Mouse (Mus musculus) midbrain, postnatal 0 days (tissue): ENCODE measurements around the gene Ttll12. TPM values are rescaled to one million over a fixed set of nuclear protein-coding genes. Genes with fewer than 3 reads are reported as not detected.

Source experiments
- ATAC-seq: fragments of 200-750 bp; cut with Nextera tagmentation; 2 replicates; pipeline ENCODE4 v1.8.0; 2017; ENCODE audit warnings: moderate number of reproducible peaks, mild to moderate bottlenecking, moderate TSS enrichment, moderate library complexity; ENCODE audit not compliant: low FRiP score
- DNase-seq: peaks from one replicate; pipeline ENCODE4 v3.0.0-alpha.2; 2015; ENCODE audit warnings: low spot score
- H3K27ac ChIP-seq: fragments of 300-500 bp; sonication (generic); 2 replicates; pipeline ENCODE4 v1.5.1; 2014; ENCODE audit warnings: low read depth, mild to moderate bottlenecking, low read length, mixed read lengths
- H3K27me3 ChIP-seq: fragments of 300-500 bp; sonication (generic); 2 replicates; pipeline ENCODE4 v1.6.1; 2014; ENCODE audit warnings: low read length, control low read depth, mixed read lengths; ENCODE audit not compliant: insufficient read depth
- H3K36me3 ChIP-seq: fragments of 300-500 bp; sonication (generic); 2 replicates; pipeline ENCODE4 v1.6.1; 2014; ENCODE audit warnings: low read length, control low read depth, mixed read lengths; ENCODE audit not compliant: insufficient read depth
- H3K4me1 ChIP-seq: fragments of 300-500 bp; sonication (generic); 2 replicates; pipeline ENCODE4 v1.6.1; 2014; ENCODE audit warnings: mild to moderate bottlenecking, control low read depth, antibody characterized with exemption, low read length, mixed read lengths; ENCODE audit not compliant: insufficient read depth
- H3K4me2 ChIP-seq: fragments of 300-500 bp; sonication (generic); 2 replicates; pipeline ENCODE4 v1.6.1; 2014; ENCODE audit warnings: low read depth, mild to moderate bottlenecking, low read length, mixed read lengths; ENCODE audit not compliant: poor library complexity, severe bottlenecking
- H3K4me3 ChIP-seq: fragments of 300-500 bp; sonication (generic); 2 replicates; pipeline ENCODE4 v1.5.1; 2014; ENCODE audit warnings: low read depth, mild to moderate bottlenecking, low read length, moderate library complexity
- H3K9ac ChIP-seq: fragments of 300-500 bp; sonication (generic); replicated peaks from 2 replicates; pipeline ENCODE4 v1.6.1; 2014; ENCODE audit warnings: mild to moderate bottlenecking, low read length, moderate library complexity, mixed read lengths; ENCODE audit not compliant: poor library complexity, severe bottlenecking
- H3K9me3 ChIP-seq: fragments of 300-500 bp; sonication (generic); 2 replicates; pipeline ENCODE4 v1.6.1; 2016; ENCODE audit warnings: low read length, control low read depth
- CTCF ChIP-seq: IDR thresholded peaks from 2 replicates; pipeline ENCODE4 v1.5.1; 2016; ENCODE audit warnings: antibody characterized with exemption, mild to moderate bottlenecking
- WGBS: fragments of 180-500 bp; shearing (Covaris S2); extraction: QIAGEN DNeasy Blood & Tissue Kit; methylation state at CpG from one replicate; pipeline ENCODE4 v1.1.7; 2014; 5-methylcytosine and 5-hydroxymethylcytosine counted together
- polyA plus RNA-seq: library from polyadenylated mRNA; unstranded; fragments of >200 nt; fragmentation: Nextera tagmentation; extraction: Ambion mirVana; gene quantifications from 2 replicates; pipeline ENCODE4 v1.2.1, GENCODE M21; 2015
- total RNA-seq: library from RNA; depleted of rRNA; stranded (reverse); fragments of >200 nt; gene quantifications from 2 replicates; pipeline ENCODE4 v1.2.3, GENCODE M21; 2014

Gene Ttll12
- total and polyA plus RNA-seq, 2 experiments from 2014 or later, result 39.1 to 56.4 TPM

DNA sequence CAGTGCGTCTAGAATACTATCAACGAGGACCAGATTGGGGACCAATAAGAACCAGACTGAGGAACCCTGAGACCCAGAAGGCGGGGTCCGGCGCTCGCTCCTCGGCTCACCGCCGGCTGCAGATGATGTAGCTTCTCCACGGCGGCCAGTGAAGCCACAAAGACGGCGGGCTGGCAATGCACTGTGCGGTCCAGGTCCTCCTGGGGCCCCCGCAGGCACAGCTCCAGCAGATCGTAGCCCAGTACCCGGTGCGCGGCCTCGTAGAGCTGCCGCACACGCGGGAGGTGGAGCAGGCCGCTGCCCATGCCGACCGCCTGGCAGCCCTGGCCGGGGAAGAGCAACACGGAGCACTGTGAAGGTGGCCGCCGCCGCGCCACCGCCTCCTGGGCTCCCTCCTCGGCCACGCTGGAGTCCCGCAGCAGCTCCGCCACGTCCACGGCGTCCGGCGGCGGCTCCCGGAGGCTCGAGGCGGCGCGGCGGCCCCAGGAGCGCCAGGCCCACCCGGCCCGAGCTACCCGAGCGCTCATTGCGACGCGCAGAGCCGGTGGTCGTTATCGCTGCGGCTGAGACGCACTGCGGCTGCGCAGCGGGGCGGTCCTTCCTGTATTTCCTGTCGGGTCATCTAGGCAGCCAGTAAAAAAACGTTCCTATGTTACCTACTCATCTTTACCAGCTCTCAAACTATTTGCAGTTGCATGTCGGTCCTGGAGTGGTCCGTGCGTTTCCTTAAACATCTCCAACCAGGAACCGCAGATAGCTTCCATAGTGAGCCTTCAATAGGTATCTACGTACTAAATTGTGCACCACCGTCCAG, 39.6 kb downstream of the Ttll12 start:
- DNase-seq (peak; percentile 94), ATAC-seq (peak; percentile 86)
- Histone ChIP-seq H3K9me3 (no peaks in the 10 kb centered on the region), H3K4me3 (peak overlapping the region; percentile 82), H3K4me2 (peak overlapping the region; percentile 91), H3K27ac (peak overlapping the region; percentile 95), H3K9ac (peak overlapping the region; percentile 95), H3K36me3 (peaks cover 10% of the 10 kb centered on the region; the same call in 1 of the 2 replicates), H3K4me1 (no peaks in the 10 kb centered on the region), H3K27me3 (no peaks in the 10 kb centered on the region)
- under 1% methylated on average over 62 of the region's 74 CpGs for WGBS
- no peak for TF ChIP-seq CTCF

GRCm38 (mm10) chr15:83553831-83554230, 41.1 kb downstream of the Ttll12 start:
- H3K9me3 ChIP-seq, result no peaks in the 10 kb centered on the region
- no peak overlapping the region for H3K9ac ChIP-seq
- H3K4me2 ChIP-seq, result no peak overlapping the region
- H3K4me1 ChIP-seq, result no peaks in the 10 kb centered on the region
- H3K36me3 ChIP-seq, result peaks cover 25% of the 10 kb centered on the region
- H3K4me3 ChIP-seq, result no peak overlapping the region
- no peak for ATAC-seq
- no peak overlapping the region for H3K27ac ChIP-seq
- peak; percentile 54 for TF ChIP-seq CTCF
- H3K27me3 ChIP-seq, result no peaks in the 10 kb centered on the region
- DNase-seq, result peak; percentile 24

DNA sequence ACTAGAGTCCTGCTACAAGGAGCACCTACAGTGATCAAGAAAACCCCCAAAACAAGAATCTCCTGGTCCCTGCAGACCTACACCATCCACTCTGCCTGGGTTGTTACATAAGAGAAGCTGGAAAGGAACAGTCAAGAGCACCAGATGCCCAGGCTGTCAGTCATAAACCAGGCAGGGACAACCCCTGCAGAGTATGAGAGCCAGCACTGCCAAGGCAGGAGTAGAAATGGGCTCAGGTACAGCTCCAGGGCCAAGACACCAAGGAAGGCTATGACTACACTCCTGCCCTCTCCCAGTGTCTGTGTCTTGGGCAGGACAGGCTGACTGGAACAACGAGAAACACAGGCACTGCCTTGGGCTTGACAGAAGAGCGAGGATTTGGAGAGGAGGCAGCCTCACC, 44.8 kb downstream of the Ttll12 start:
- no peak overlapping the region for H3K4me2 ChIP-seq
- H3K4me3 ChIP-seq, result no peak overlapping the region
- no peaks in the 10 kb centered on the region for H3K27me3 ChIP-seq
- H3K4me1 ChIP-seq, result no peaks in the 10 kb centered on the region
- no peak for TF ChIP-seq CTCF
- no peak for ATAC-seq
- H3K9ac ChIP-seq, result no peak overlapping the region
- 98% methylated on average over 2 of the region's 2 CpGs for WGBS
- no peak overlapping the region for H3K27ac ChIP-seq
- DNase-seq, result no peak
- H3K36me3 ChIP-seq, result peaks cover 54% of the 10 kb centered on the region
- H3K9me3 ChIP-seq, result no peaks in the 10 kb centered on the region

GRCm38 (mm10) chr15:83547144-83547543, 47.8 kb downstream of the Ttll12 start:
- H3K4me2 ChIP-seq, result no peak overlapping the region
- H3K36me3 ChIP-seq, result peaks cover 54% of the 10 kb centered on the region
- H3K27me3 ChIP-seq, result no peaks in the 10 kb centered on the region
- DNase-seq (no peak), ATAC-seq (no peak)
- H3K27ac ChIP-seq, result no peak overlapping the region
- H3K4me1 ChIP-seq, result no peaks in the 10 kb centered on the region
- H3K9ac ChIP-seq, result no peak overlapping the region
- H3K4me3 ChIP-seq, result no peak overlapping the region
- no peaks in the 10 kb centered on the region for H3K9me3 ChIP-seq
- WGBS, result 92% methylated on average over 8 of the region's 8 CpGs
- no peak for TF ChIP-seq CTCF

DNA sequence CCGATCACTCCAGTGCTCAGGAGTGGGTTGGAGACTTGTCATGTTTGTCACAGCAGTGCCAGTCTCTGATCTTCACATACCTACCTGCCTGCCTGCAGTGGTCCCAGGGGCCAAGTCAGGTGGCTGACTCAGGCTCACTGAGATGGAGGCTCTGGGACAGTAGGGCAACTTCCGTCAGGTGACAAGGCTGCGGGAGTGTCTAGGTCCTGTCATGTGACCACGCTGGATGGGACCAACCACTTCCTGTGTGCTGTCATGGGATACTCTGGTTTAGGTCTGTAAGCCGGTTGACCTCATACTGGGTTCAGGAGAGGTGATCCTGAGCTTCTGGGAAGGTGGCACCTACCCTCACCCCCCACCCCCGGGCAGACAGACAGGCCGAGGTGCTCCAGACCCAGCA, 48.9 kb downstream of the Ttll12 start:
- Histone ChIP-seq H3K4me2 (no peak overlapping the region), H3K9ac (no peak overlapping the region), H3K4me3 (no peak overlapping the region), H3K9me3 (no peaks in the 10 kb centered on the region), H3K36me3 (peaks cover 54% of the 10 kb centered on the region), H3K4me1 (no peaks in the 10 kb centered on the region), H3K27me3 (no peaks in the 10 kb centered on the region), H3K27ac (no peak overlapping the region)
- ATAC-seq (no peak), DNase-seq (no peak)
- WGBS, result 98% methylated on average over 7 of the region's 7 CpGs
- no peak for TF ChIP-seq CTCF

DNA sequence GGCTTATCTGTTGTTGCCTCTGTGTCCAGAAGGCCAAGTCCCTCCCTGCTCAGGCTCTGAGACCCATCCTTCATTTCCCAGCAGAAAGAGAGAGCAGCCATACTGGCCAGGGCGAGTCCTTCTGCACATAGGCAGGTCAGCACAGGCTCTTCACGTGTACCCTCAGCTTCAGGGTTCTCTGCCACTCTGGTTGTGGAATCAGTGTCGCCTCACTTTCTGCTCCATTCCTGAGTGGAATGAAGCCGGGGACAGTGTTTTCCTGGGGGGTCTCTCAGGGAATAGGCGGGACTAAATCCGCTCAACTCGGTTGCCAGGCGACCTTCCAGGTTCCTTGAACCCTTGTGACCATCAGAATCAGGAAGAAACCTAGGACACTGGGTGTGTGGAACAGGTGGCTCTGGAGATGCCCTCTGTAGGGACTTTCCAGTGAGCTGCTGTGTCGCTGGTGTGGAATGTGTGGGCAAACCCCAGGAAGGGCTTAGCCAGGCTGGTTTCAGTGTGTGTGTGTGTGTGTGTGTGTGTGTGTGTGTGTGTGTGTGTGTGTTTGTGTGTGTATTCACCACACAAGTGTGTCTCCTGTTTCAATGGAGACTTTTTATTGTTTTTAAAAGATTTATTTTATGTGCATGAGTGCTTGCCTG, 53.2 kb downstream of the Ttll12 start:
- Histone ChIP-seq H3K27me3 (no peaks in the 10 kb centered on the region), H3K9me3 (no peaks in the 10 kb centered on the region), H3K4me1 (no peaks in the 10 kb centered on the region), H3K36me3 (peaks cover 12% of the 10 kb centered on the region; the same call in 1 of the 2 replicates), H3K9ac (no peak overlapping the region), H3K4me3 (no peak overlapping the region), H3K27ac (no peak overlapping the region), H3K4me2 (no peak overlapping the region)
- no peak for TF ChIP-seq CTCF
- ATAC-seq (no peak), DNase-seq (no peak)
- 76% methylated on average over 9 of the region's 9 CpGs for WGBS
